Comparison of ENCODE assay signal across 1 mouse cellular context in the genomic region with DNA sequence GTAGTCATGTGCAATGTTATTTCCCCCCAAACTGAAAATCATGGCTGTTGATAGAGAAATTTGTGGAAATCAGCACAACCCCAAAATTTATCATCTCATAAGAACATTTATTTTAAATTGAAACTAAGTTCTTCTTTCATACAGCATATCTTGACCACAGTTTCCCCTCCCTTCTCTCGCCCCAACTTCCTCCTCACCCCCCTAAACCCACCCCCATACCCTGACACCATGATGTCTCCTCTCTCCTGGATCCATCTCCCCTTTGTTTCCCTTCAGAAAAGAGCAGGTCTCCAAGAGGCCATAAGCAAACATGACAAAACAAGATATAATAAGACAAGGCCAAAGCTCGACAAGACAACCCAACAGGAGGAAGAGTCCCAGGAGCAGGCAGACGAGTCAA.
TF ChIP-seq lines count a peak whose summit lies in the region.

No protein-coding gene starts in this region.

TF ChIP-seq in MEL, 35 proteins besides CTCF, POLR2A, EP300 and RAD21 (continued from another document):
- TF ChIP-seq MEF2A (IDR thresholded peaks at IDR 0.05; ENCODE audit: extremely low read depth, insufficient replicate concordance, low read depth, low read length, poor library complexity, severe bottlenecking): no peak
- no peak for TF ChIP-seq BHLHE40 (IDR thresholded peaks at IDR 0.05; ENCODE audit: borderline replicate concordance, low read depth, low read length)
- no peak for TF ChIP-seq SIN3A (IDR thresholded peaks at IDR 0.05; ENCODE audit: low read length)
- no peak for TF ChIP-seq E2F4 (IDR thresholded peaks at IDR 0.05; ENCODE audit: borderline replicate concordance, low read depth, low read length)
- no peak for TF ChIP-seq TBP (IDR thresholded peaks at IDR 0.05; ENCODE audit: low read depth, low read length)
- TF ChIP-seq NRF1 (IDR thresholded peaks at IDR 0.05; ENCODE audit: insufficient read depth, low read depth, low read length, poor library complexity, severe bottlenecking): no peak
- TF ChIP-seq MAZ (IDR thresholded peaks at IDR 0.05; ENCODE audit: low read depth, low read length): no peak
- no peak for TF ChIP-seq GATA1 (IDR thresholded peaks at IDR 0.05; ENCODE audit: low read depth, low read length)
- no peak for TF ChIP-seq MYB (IDR thresholded peaks at IDR 0.05; ENCODE audit: low read depth, low read length)
- TF ChIP-seq NELFE (IDR thresholded peaks at IDR 0.05; ENCODE audit: low read depth, low read length): no peak
